Mouse (Mus musculus): ENCODE data around the gene Srm. TPM values are rescaled to one million over a fixed set of nuclear protein-coding genes. Genes with fewer than 3 reads are reported as not detected.
A peak's percentile ranks its signal among the peaks of the same experiment; 100 is the strongest.

Srm gene
- polyA plus RNA-seq (2015; fragmentation: Nextera tagmentation; extraction: Ambion mirVana) = 122 and 125 TPM in 2 replicates

- ATAC-seq (replicated peaks; ENCODE audit: low FRiP score, low read depth) = peak; percentile 99
- Histone ChIP-seq H3K27me3 (ENCODE audit: insufficient read depth, low read length) (no peaks in the 10 kb centered on the region; the same call in 1 of the 2 replicates), H3K9me3 (replicated peaks; ENCODE audit: low read length) (no peaks in the 10 kb centered on the region)
Observed at GRCm38 (mm10) chr4:148591171-148591630, at the start of gene Srm. Gene Srm (plus strand): TSS chr4:148591503.

GRCm38 (mm10) chr4:148549106-148549505, 42.2 kb upstream of the Srm start:
- Histone ChIP-seq H3K9ac (ENCODE audit: low read depth, low read length) (no peak overlapping the region), H3K36me3 (ENCODE audit: insufficient read depth, low read length) (peaks cover 83% of the 10 kb centered on the region), H3K4me3 (replicated peaks; ENCODE audit: low read depth, low read length) (no peak overlapping the region), H3K4me1 (replicated peaks; ENCODE audit: insufficient read depth, low read length) (no peaks in the 10 kb centered on the region), H3K27me3 (ENCODE audit: insufficient read depth, low read length) (no peaks in the 10 kb centered on the region), H3K27ac (no peak overlapping the region), H3K9me3 (replicated peaks; ENCODE audit: low read length) (no peaks in the 10 kb centered on the region), H3K4me2 (ENCODE audit: low read length) (no peak overlapping the region)
- 84% methylated on average over 4 of the region's 4 CpGs for WGBS
- no peak for TF ChIP-seq CTCF (IDR thresholded peaks at IDR 0.05; ENCODE audit: low read depth)
- DNase-seq (ENCODE audit: low spot score) (no peak), ATAC-seq (replicated peaks; ENCODE audit: low FRiP score, low read depth) (no peak)

More at GRCm38 (mm10) chr4:148591171-148591630, at the start of gene Srm:
- WGBS = under 1% methylated on average over 48 of the region's 50 CpGs
- H3K4me3 ChIP-seq (replicated peaks; ENCODE audit: low read depth, low read length) = peak within 1 kb of the TSS; percentile 88
- TF ChIP-seq CTCF (IDR thresholded peaks at IDR 0.05; ENCODE audit: low read depth) = no peak
- peak; percentile 99 for DNase-seq (ENCODE audit: low spot score)
- H3K36me3 ChIP-seq (ENCODE audit: insufficient read depth, low read length) = peaks cover 24% of the 10 kb centered on the region
- H3K9ac ChIP-seq (ENCODE audit: low read depth, low read length) = peak within 1 kb of the TSS; percentile 69
- H3K4me2 ChIP-seq (ENCODE audit: low read length) = peak within 1 kb of the TSS; percentile 88
- H3K4me1 ChIP-seq (replicated peaks; ENCODE audit: insufficient read depth, low read length) = 0 out of 2 replicates have a peak, but pooled peaks cover 7% of the 10 kb centered on the region
- H3K27ac ChIP-seq = peak within 1 kb of the TSS; percentile 36; the same call in 1 of the 2 replicates

GRCm38 (mm10) chr4:148557766-148558165, 33.5 kb upstream of the Srm start:
- 0 out of 2 replicates have a peak, but pooled peaks cover 6% of the 10 kb centered on the region for H3K4me1 ChIP-seq (replicated peaks; ENCODE audit: insufficient read depth, low read length)
- TF ChIP-seq CTCF (IDR thresholded peaks at IDR 0.05; ENCODE audit: low read depth) = no peak
- no peaks in the 10 kb centered on the region for H3K27me3 ChIP-seq (ENCODE audit: insufficient read depth, low read length)
- H3K27ac ChIP-seq = peak overlapping the region; percentile 90
- H3K9me3 ChIP-seq (replicated peaks; ENCODE audit: low read length) = no peaks in the 10 kb centered on the region
- ATAC-seq (replicated peaks; ENCODE audit: low FRiP score, low read depth) (no peak), DNase-seq (ENCODE audit: low spot score) (no peak)
- peaks cover 49% of the 10 kb centered on the region for H3K36me3 ChIP-seq (ENCODE audit: insufficient read depth, low read length)
- peak overlapping the region; percentile 96 for H3K9ac ChIP-seq (ENCODE audit: low read depth, low read length)
- H3K4me3 ChIP-seq (replicated peaks; ENCODE audit: low read depth, low read length) = peak overlapping the region; percentile 87
- peak overlapping the region; percentile 81 for H3K4me2 ChIP-seq (ENCODE audit: low read length)
- WGBS = 33% methylated on average over 6 of the region's 6 CpGs

- no peak for TF ChIP-seq CTCF (IDR thresholded peaks at IDR 0.05; ENCODE audit: low read depth)
- H3K9ac ChIP-seq (ENCODE audit: low read depth, low read length) = peak within 1 kb of the TSS; percentile 96
- peak within 1 kb of the TSS; percentile 81 for H3K4me2 ChIP-seq (ENCODE audit: low read length)
- no peaks in the 10 kb centered on the region for H3K27me3 ChIP-seq (ENCODE audit: insufficient read depth, low read length)
- ATAC-seq (replicated peaks; ENCODE audit: low FRiP score, low read depth) = peak; percentile 92
- H3K9me3 ChIP-seq (replicated peaks; ENCODE audit: low read length) = no peaks in the 10 kb centered on the region
- H3K4me3 ChIP-seq (replicated peaks; ENCODE audit: low read depth, low read length) = peak within 1 kb of the TSS; percentile 87
- H3K27ac ChIP-seq = peak within 1 kb of the TSS; percentile 90
- peaks cover 48% of the 10 kb centered on the region for H3K36me3 ChIP-seq (ENCODE audit: insufficient read depth, low read length)
- H3K4me1 ChIP-seq (replicated peaks; ENCODE audit: insufficient read depth, low read length) = 0 out of 2 replicates have a peak, but pooled peaks cover 6% of the 10 kb centered on the region
- under 1% methylated on average over 63 of the region's 63 CpGs for WGBS
- DNase-seq (ENCODE audit: low spot score) = peak; percentile 94
Observed at GRCm38 (mm10) chr4:148558297-148559000, 32.9 kb upstream of the Srm start, which contains the start of gene Exosc10. Gene Exosc10 (plus strand): TSS chr4:148558429.

GRCm38 (mm10) chr4:148562676-148563075, 28.6 kb upstream of the Srm start:
- Histone ChIP-seq H3K4me3 (replicated peaks; ENCODE audit: low read depth, low read length) (no peak overlapping the region), H3K9ac (ENCODE audit: low read depth, low read length) (no peak overlapping the region), H3K27me3 (ENCODE audit: insufficient read depth, low read length) (no peaks in the 10 kb centered on the region), H3K36me3 (ENCODE audit: insufficient read depth, low read length) (peaks cover 73% of the 10 kb centered on the region), H3K4me1 (replicated peaks; ENCODE audit: insufficient read depth, low read length) (0 out of 2 replicates have a peak, but pooled peaks cover 6% of the 10 kb centered on the region), H3K27ac (no peak overlapping the region), H3K4me2 (ENCODE audit: low read length) (no peak overlapping the region), H3K9me3 (replicated peaks; ENCODE audit: low read length) (no peaks in the 10 kb centered on the region)
- TF ChIP-seq CTCF (IDR thresholded peaks at IDR 0.05; ENCODE audit: low read depth) = no peak
- no peak for DNase-seq (ENCODE audit: low spot score)
- no peak for ATAC-seq (replicated peaks; ENCODE audit: low FRiP score, low read depth)
- WGBS = 93% methylated on average over 17 of the region's 17 CpGs

GRCm38 (mm10) chr4:148563595-148563994, 27.7 kb upstream of the Srm start:
- no peak for TF ChIP-seq CTCF (IDR thresholded peaks at IDR 0.05; ENCODE audit: low read depth)
- DNase-seq (ENCODE audit: low spot score) (no peak), ATAC-seq (replicated peaks; ENCODE audit: low FRiP score, low read depth) (no peak)
- H3K27ac ChIP-seq = no peak overlapping the region
- H3K4me1 ChIP-seq (replicated peaks; ENCODE audit: insufficient read depth, low read length) = 0 out of 2 replicates have a peak, but pooled peaks cover 6% of the 10 kb centered on the region
- WGBS = 93% methylated on average over 12 of the region's 12 CpGs
- no peaks in the 10 kb centered on the region for H3K27me3 ChIP-seq (ENCODE audit: insufficient read depth, low read length)
- H3K9ac ChIP-seq (ENCODE audit: low read depth, low read length) = no peak overlapping the region
- H3K36me3 ChIP-seq (ENCODE audit: insufficient read depth, low read length) = peaks cover 83% of the 10 kb centered on the region
- no peak overlapping the region for H3K4me2 ChIP-seq (ENCODE audit: low read length)
- H3K9me3 ChIP-seq (replicated peaks; ENCODE audit: low read length) = no peaks in the 10 kb centered on the region
- H3K4me3 ChIP-seq (replicated peaks; ENCODE audit: low read depth, low read length) = no peak overlapping the region

Data from kidney, postnatal 0 days (tissue).